Mouse (Mus musculus): Measurements from ENCODE around the gene Fer1l4. TPM values are rescaled to one million over a fixed set of nuclear protein-coding genes. Genes with fewer than 3 reads are reported as not detected.

The Fer1l4 gene
- polyA plus RNA-seq, 1 experiment from 2014 or later = not detected

DNA sequence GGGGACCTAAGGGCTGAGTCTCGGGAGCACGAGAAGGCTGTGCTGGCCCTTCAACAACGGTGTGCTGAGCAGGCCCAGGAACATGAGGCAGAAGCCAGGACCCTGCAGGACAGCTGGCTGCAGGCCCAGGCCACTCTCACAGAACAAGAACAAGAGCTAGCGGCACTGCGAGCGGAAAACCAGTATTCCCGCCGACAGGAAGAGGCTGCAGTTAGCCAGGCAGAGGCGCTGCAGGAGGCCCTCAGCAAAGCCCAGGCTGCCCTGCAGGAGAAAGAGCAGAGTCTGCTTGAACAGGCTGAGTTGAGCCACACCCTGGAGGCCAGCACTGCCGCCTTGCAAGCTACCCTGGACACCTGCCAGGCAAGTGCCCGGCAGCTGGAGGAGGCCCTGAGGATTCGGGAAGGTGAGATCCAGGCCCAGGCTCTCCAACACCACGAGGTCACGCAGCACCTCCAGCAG lies 60.9 kb downstream of the Fer1l4 start:
- Histone ChIP-seq H3K4me3 (replicated peaks) (no peak overlapping the region), H3K4me2 (no peak overlapping the region), H3K9me3 (no peaks in the 10 kb centered on the region), H3K4me1 (no peaks in the 10 kb centered on the region), H3K27me3 (no peaks in the 10 kb centered on the region), H3K36me3 (replicated peaks) (peaks cover 99% of the 10 kb centered on the region), H3K9ac (no peak overlapping the region), H3K27ac (no peak overlapping the region)
- 88% methylated on average over 14 of the region's 14 CpGs for WGBS
- ATAC-seq (ENCODE audit: low FRiP score) = no peak

GRCm38 (mm10) chr2:155991151-155991550 lies 61.6 kb downstream of the Fer1l4 start:
- H3K36me3 ChIP-seq (replicated peaks) = peaks cover 99% of the 10 kb centered on the region
- 97% methylated on average over 10 of the region's 10 CpGs for WGBS

DNA sequence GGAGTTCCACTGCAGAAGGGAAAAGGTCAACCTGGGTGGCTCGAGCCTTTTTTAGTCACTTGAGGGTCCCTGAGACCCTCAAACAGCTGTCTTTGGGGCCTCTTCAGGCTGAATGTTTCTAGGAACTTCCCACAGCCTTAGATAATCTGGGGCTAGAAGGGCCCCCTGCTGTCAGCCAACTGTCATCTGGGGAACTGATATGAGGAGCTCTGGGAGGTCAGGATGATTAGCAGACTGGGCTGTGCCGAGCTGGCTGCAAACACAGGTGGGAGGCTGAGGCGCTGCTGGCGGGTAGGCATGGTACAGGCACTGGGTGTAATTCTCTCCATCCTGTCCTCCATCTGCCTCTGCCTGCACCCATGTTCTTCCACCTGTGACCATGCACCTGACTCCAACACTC lies 63.7 kb downstream of the Fer1l4 start:
- Histone ChIP-seq H3K9ac (no peak overlapping the region), H3K36me3 (replicated peaks) (peaks cover 99% of the 10 kb centered on the region), H3K4me1 (no peaks in the 10 kb centered on the region), H3K4me3 (replicated peaks) (no peak overlapping the region), H3K27ac (no peak overlapping the region), H3K27me3 (no peaks in the 10 kb centered on the region), H3K4me2 (no peak overlapping the region), H3K9me3 (no peaks in the 10 kb centered on the region)
- no peak for ATAC-seq (ENCODE audit: low FRiP score)
- 67% methylated on average over 4 of the region's 4 CpGs for WGBS

More at GRCm38 (mm10) chr2:155991151-155991550, 61.6 kb downstream of the Fer1l4 start:
- Histone ChIP-seq H3K4me1 (no peaks in the 10 kb centered on the region), H3K4me3 (replicated peaks) (no peak overlapping the region), H3K4me2 (no peak overlapping the region), H3K9ac (no peak overlapping the region), H3K9me3 (no peaks in the 10 kb centered on the region), H3K27me3 (no peaks in the 10 kb centered on the region), H3K27ac (no peak overlapping the region)
- no peak for ATAC-seq (ENCODE audit: low FRiP score)

- Histone ChIP-seq H3K36me3 (replicated peaks) (peaks cover 99% of the 10 kb centered on the region), H3K4me1 (no peaks in the 10 kb centered on the region), H3K4me2 (no peak overlapping the region), H3K4me3 (replicated peaks) (no peak overlapping the region), H3K27ac (no peak overlapping the region), H3K27me3 (no peaks in the 10 kb centered on the region), H3K9ac (no peak overlapping the region), H3K9me3 (no peaks in the 10 kb centered on the region)
- 97% methylated on average over 6 of the region's 6 CpGs for WGBS
- no peak for ATAC-seq (ENCODE audit: low FRiP score)
These were observed 65.6 kb downstream of the Fer1l4 start for GRCm38 (mm10) chr2:155987131-155987530.

- whole genome bisulfite sequencing = 93% methylated on average over 7 of the region's 7 CpGs
- no peak overlapping the region for H3K4me2 ChIP-seq
- H3K36me3 ChIP-seq (replicated peaks) = peaks cover 99% of the 10 kb centered on the region
- no peaks in the 10 kb centered on the region for H3K27me3 ChIP-seq
- no peaks in the 10 kb centered on the region for H3K9me3 ChIP-seq
- no peak for ATAC-seq (ENCODE audit: low FRiP score)
- no peak overlapping the region for H3K9ac ChIP-seq
- H3K4me3 ChIP-seq (replicated peaks) = no peak overlapping the region
- H3K4me1 ChIP-seq = no peaks in the 10 kb centered on the region
- H3K27ac ChIP-seq = no peak overlapping the region
These were observed 67.0 kb downstream of the Fer1l4 start for GRCm38 (mm10) chr2:155985776-155986175.

GRCm38 (mm10) chr2:155979328-155979991 lies 73.3 kb downstream of the Fer1l4 start:
- H3K4me3 ChIP-seq (replicated peaks) = no peak overlapping the region
- no peak overlapping the region for H3K9ac ChIP-seq
- no peak for ATAC-seq (ENCODE audit: low FRiP score)
- no peaks in the 10 kb centered on the region for H3K9me3 ChIP-seq
- no peaks in the 10 kb centered on the region for H3K4me1 ChIP-seq
- no peaks in the 10 kb centered on the region for H3K27me3 ChIP-seq
- peaks cover 94% of the 10 kb centered on the region for H3K36me3 ChIP-seq (replicated peaks)
- no peak overlapping the region for H3K27ac ChIP-seq
- no peak overlapping the region for H3K4me2 ChIP-seq
- 93% methylated on average over 5 of the region's 5 CpGs for whole genome bisulfite sequencing

DNA sequence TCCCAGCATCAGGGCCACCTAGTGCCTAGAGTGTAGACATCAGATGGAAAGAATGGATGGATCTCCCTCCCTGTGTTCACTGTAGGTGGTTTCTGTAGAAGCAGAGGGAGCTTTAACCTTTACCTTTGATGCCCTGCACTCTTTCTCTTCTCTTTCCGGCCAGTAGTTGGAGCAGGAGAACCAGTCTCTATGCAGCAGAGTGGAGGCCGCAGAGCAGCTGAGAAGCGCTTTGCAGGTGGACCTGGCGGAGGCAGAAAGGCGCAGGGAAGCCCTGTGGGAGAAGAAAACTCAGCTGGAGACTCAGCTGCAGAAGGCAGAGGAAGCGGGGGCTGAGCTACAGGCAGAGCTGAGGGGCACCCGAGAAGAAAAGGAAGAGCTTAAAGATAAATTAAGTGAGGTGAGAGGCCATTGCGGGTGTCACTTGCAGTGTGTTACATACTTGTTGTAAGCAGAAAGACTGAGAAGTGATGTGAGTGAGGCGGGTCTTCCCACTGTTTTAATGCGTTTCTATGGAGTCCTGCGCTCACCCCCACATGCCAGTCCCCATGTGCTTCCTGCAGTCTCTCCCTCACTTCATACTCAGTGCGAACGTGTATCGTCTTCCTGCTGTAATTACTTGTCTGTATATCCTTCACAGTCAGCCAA lies 78.5 kb downstream of the Fer1l4 start:
- H3K36me3 ChIP-seq (replicated peaks) = peaks cover 90% of the 10 kb centered on the region
- no peak for ATAC-seq (ENCODE audit: low FRiP score)
- H3K9me3 ChIP-seq = no peaks in the 10 kb centered on the region
- WGBS = 84% methylated on average over 14 of the region's 14 CpGs
- H3K27ac ChIP-seq = no peak overlapping the region
- H3K4me1 ChIP-seq = no peaks in the 10 kb centered on the region
- no peak overlapping the region for H3K4me2 ChIP-seq
- no peak overlapping the region for H3K9ac ChIP-seq
- H3K4me3 ChIP-seq (replicated peaks) = no peak overlapping the region
- no peaks in the 10 kb centered on the region for H3K27me3 ChIP-seq

GRCm38 (mm10) chr2:155973348-155973747 lies 79.4 kb downstream of the Fer1l4 start:
- no peak for ATAC-seq (ENCODE audit: low FRiP score)
- WGBS = 86% methylated on average over 6 of the region's 6 CpGs
- no peak overlapping the region for H3K9ac ChIP-seq

More at GRCm38 (mm10) chr2:155973348-155973747, 79.4 kb downstream of the Fer1l4 start:
- Histone ChIP-seq H3K4me1 (no peaks in the 10 kb centered on the region), H3K4me3 (replicated peaks) (no peak overlapping the region), H3K27ac (no peak overlapping the region), H3K4me2 (no peak overlapping the region), H3K9me3 (no peaks in the 10 kb centered on the region), H3K27me3 (no peaks in the 10 kb centered on the region), H3K36me3 (replicated peaks) (peaks cover 90% of the 10 kb centered on the region)

Other genes with a start within 250 kb of the Fer1l4 start
- 12.0 and 13.4 TPM in 2 replicates for gene BC029722, start 233.5 kb downstream of the Fer1l4 start, polyA plus RNA-seq (2016; fragmentation: Nextera tagmentation; extraction: Ambion mirVana)
- gene Eif6, start 226.0 kb downstream of the Fer1l4 start, polyA plus RNA-seq (2016; fragmentation: Nextera tagmentation; extraction: Ambion mirVana) = 159 and 160 TPM in 2 replicates
- gene Fam83c, start 218.1 kb downstream of the Fer1l4 start, polyA plus RNA-seq (2016; fragmentation: Nextera tagmentation; extraction: Ambion mirVana) = 0.50 and 0.68 TPM in 2 replicates
- 67.3 and 72.9 TPM in 2 replicates for gene Uqcc1, start 122.6 kb downstream of the Fer1l4 start, polyA plus RNA-seq (2016; fragmentation: Nextera tagmentation; extraction: Ambion mirVana)
- gene Gm15557, start 112.2 kb downstream of the Fer1l4 start, polyA plus RNA-seq (2016; fragmentation: Nextera tagmentation; extraction: Ambion mirVana) = not detected in 2 replicates
- 2.1 and 2.9 TPM in 2 replicates for gene Gdf5, start 107.6 kb downstream of the Fer1l4 start, polyA plus RNA-seq (2016; fragmentation: Nextera tagmentation; extraction: Ambion mirVana)
- 28.9 and 30.5 TPM in 2 replicates for gene Cep250, start 96.5 kb downstream of the Fer1l4 start, polyA plus RNA-seq (2016; fragmentation: Nextera tagmentation; extraction: Ambion mirVana)
- gene 6430550D23Rik, start 45.0 kb downstream of the Fer1l4 start, polyA plus RNA-seq (2016; fragmentation: Nextera tagmentation; extraction: Ambion mirVana) = 1.3 TPM in 2 replicates
- 196 and 199 TPM in 2 replicates for gene Ergic3, start 44.9 kb downstream of the Fer1l4 start, polyA plus RNA-seq (2016; fragmentation: Nextera tagmentation; extraction: Ambion mirVana)
- 5.3 and 7.7 TPM in 2 replicates for gene Spag4, start 12.2 kb upstream of the Fer1l4 start, polyA plus RNA-seq (2016; fragmentation: Nextera tagmentation; extraction: Ambion mirVana)
- gene Cpne1, start 59.0 kb upstream of the Fer1l4 start, polyA plus RNA-seq (2016; fragmentation: Nextera tagmentation; extraction: Ambion mirVana) = 56.4 and 56.6 TPM in 2 replicates
- gene Rbm12, start 59.0 kb upstream of the Fer1l4 start, polyA plus RNA-seq (2016; fragmentation: Nextera tagmentation; extraction: Ambion mirVana) = 53.0 and 58.0 TPM in 2 replicates
- gene Gm28036, start 74.1 kb upstream of the Fer1l4 start, polyA plus RNA-seq (2016; fragmentation: Nextera tagmentation; extraction: Ambion mirVana) = 20.4 and 31.9 TPM in 2 replicates
- 388 and 397 TPM in 2 replicates for gene Romo1, start 91.1 kb upstream of the Fer1l4 start, polyA plus RNA-seq (2016; fragmentation: Nextera tagmentation; extraction: Ambion mirVana)
- 30.8 and 31.5 TPM in 2 replicates for gene Nfs1, start 91.2 kb upstream of the Fer1l4 start, polyA plus RNA-seq (2016; fragmentation: Nextera tagmentation; extraction: Ambion mirVana)
- 708 and 716 TPM in 2 replicates for gene Rbm39, start 127.3 kb upstream of the Fer1l4 start, polyA plus RNA-seq (2016; fragmentation: Nextera tagmentation; extraction: Ambion mirVana)
- 105 and 111 TPM in 2 replicates for gene Phf20, start 143.5 kb upstream of the Fer1l4 start, polyA plus RNA-seq (2016; fragmentation: Nextera tagmentation; extraction: Ambion mirVana)